Mouse (Mus musculus): ENCODE measurements at regions not wholly inside any gene's neighbourhood (a gene's known extent, or its start where the extent isn't known, plus 50 kb on each side); places are given as distances from the start of the nearest gene placed in this dataset.
"Not testable (repeated sequence)": the region's sequence is repeated elsewhere in the genome, so short reads cannot be mapped to it uniquely, and the experiment has no call there.

- no peak for ATAC-seq (replicated peaks; ENCODE audit: low FRiP score, low read depth)
- H3K9ac ChIP-seq (ENCODE audit: low read depth, low read length), result no peak overlapping the region
- H3K9me3 ChIP-seq (replicated peaks; ENCODE audit: low read length), result no peaks in the 10 kb centered on the region
- TF ChIP-seq CTCF (IDR thresholded peaks at IDR 0.05; ENCODE audit: low read depth), result no peak
- H3K4me1 ChIP-seq (replicated peaks; ENCODE audit: insufficient read depth, low read length), result peaks cover 9% of the 10 kb centered on the region; the same call in 1 of the 2 replicates
- WGBS, result 34% methylated on average over 8 of the region's 8 CpGs
- H3K4me2 ChIP-seq (ENCODE audit: low read length), result no peak overlapping the region
- 0 out of 2 replicates have a peak overlapping the region, but pooled peaks have one; percentile 22 for H3K27ac ChIP-seq
- H3K27me3 ChIP-seq (ENCODE audit: insufficient read depth, low read length), result no peaks in the 10 kb centered on the region
- no peak overlapping the region for H3K4me3 ChIP-seq (replicated peaks; ENCODE audit: low read depth, low read length)
- no peak for DNase-seq (ENCODE audit: low spot score)
- H3K36me3 ChIP-seq (ENCODE audit: insufficient read depth, low read length), result no peaks in the 10 kb centered on the region
Observed at GRCm38 (mm10) chr10:20838685-20839425, 113.5 kb upstream of the Ahi1 start.

- not testable (repeated sequence) for H3K4me1 ChIP-seq (replicated peaks; ENCODE audit: insufficient read depth, low read length); H3K4me2 ChIP-seq (ENCODE audit: low read length); H3K4me3 ChIP-seq (replicated peaks; ENCODE audit: low read depth, low read length); H3K9ac ChIP-seq (ENCODE audit: low read depth, low read length); H3K36me3 ChIP-seq (ENCODE audit: insufficient read depth, low read length); ATAC-seq (replicated peaks; ENCODE audit: low FRiP score, low read depth); H3K9me3 ChIP-seq (replicated peaks; ENCODE audit: low read length); DNase-seq (ENCODE audit: low spot score); H3K27ac ChIP-seq; H3K27me3 ChIP-seq (ENCODE audit: insufficient read depth, low read length)
- 59% methylated on average over 4 of the region's 4 CpGs for WGBS
Observed at GRCm38 (mm10) chr10:20836816-20837215, 111.9 kb upstream of the Pde7b start.

GRCm38 (mm10) chr10:20834806-20835575 lies 110.1 kb upstream of the Pde7b start:
- H3K27me3 ChIP-seq (ENCODE audit: insufficient read depth, low read length), result no peaks in the 10 kb centered on the region
- no peak overlapping the region for H3K4me2 ChIP-seq (ENCODE audit: low read length)
- TF ChIP-seq CTCF (IDR thresholded peaks at IDR 0.05; ENCODE audit: low read depth), result no peak
- 87% methylated on average over 11 of the region's 11 CpGs for WGBS
- DNase-seq (ENCODE audit: low spot score), result no peak
- H3K27ac ChIP-seq, result no peak overlapping the region
- ATAC-seq (replicated peaks; ENCODE audit: low FRiP score, low read depth), result no peak
- H3K36me3 ChIP-seq (ENCODE audit: insufficient read depth, low read length), result no peaks in the 10 kb centered on the region
- no peak overlapping the region for H3K4me3 ChIP-seq (replicated peaks; ENCODE audit: low read depth, low read length)
- H3K4me1 ChIP-seq (replicated peaks; ENCODE audit: insufficient read depth, low read length), result peaks cover 9% of the 10 kb centered on the region; the same call in 1 of the 2 replicates
- no peaks in the 10 kb centered on the region for H3K9me3 ChIP-seq (replicated peaks; ENCODE audit: low read length)
- H3K9ac ChIP-seq (ENCODE audit: low read depth, low read length), result no peak overlapping the region

GRCm38 (mm10) chr10:20828304-20828703 lies 103.4 kb upstream of the Pde7b start:
- no peak overlapping the region for H3K4me2 ChIP-seq (ENCODE audit: low read length)
- DNase-seq (ENCODE audit: low spot score), result peak; percentile 22
- WGBS, result 46% methylated on average over 1 of the region's 1 CpGs
- ATAC-seq (replicated peaks; ENCODE audit: low FRiP score, low read depth), result no peak
- TF ChIP-seq CTCF (IDR thresholded peaks at IDR 0.05; ENCODE audit: low read depth), result no peak
- H3K9ac ChIP-seq (ENCODE audit: low read depth, low read length), result no peak overlapping the region
- H3K27ac ChIP-seq, result no peak overlapping the region
- no peaks in the 10 kb centered on the region for H3K27me3 ChIP-seq (ENCODE audit: insufficient read depth, low read length)
- no peak overlapping the region for H3K4me3 ChIP-seq (replicated peaks; ENCODE audit: low read depth, low read length)
- H3K36me3 ChIP-seq (ENCODE audit: insufficient read depth, low read length), result no peaks in the 10 kb centered on the region
- H3K4me1 ChIP-seq (replicated peaks; ENCODE audit: insufficient read depth, low read length), result no peaks in the 10 kb centered on the region
- no peaks in the 10 kb centered on the region for H3K9me3 ChIP-seq (replicated peaks; ENCODE audit: low read length)

- no peak overlapping the region for H3K4me2 ChIP-seq (ENCODE audit: low read length)
- DNase-seq (ENCODE audit: low spot score), result no peak
- no peak for TF ChIP-seq CTCF (IDR thresholded peaks at IDR 0.05; ENCODE audit: low read depth)
- H3K27ac ChIP-seq, result no peak overlapping the region
- no peak overlapping the region for H3K4me3 ChIP-seq (replicated peaks; ENCODE audit: low read depth, low read length)
- H3K4me1 ChIP-seq (replicated peaks; ENCODE audit: insufficient read depth, low read length), result no peaks in the 10 kb centered on the region
- no peaks in the 10 kb centered on the region for H3K36me3 ChIP-seq (ENCODE audit: insufficient read depth, low read length)
- ATAC-seq (replicated peaks; ENCODE audit: low FRiP score, low read depth), result no peak
- no peaks in the 10 kb centered on the region for H3K9me3 ChIP-seq (replicated peaks; ENCODE audit: low read length)
- H3K9ac ChIP-seq (ENCODE audit: low read depth, low read length), result no peak overlapping the region
- H3K27me3 ChIP-seq (ENCODE audit: insufficient read depth, low read length), result no peaks in the 10 kb centered on the region
Observed at GRCm38 (mm10) chr10:20827473-20827872, 102.6 kb upstream of the Pde7b start.

- Histone ChIP-seq H3K9ac (ENCODE audit: low read depth, low read length) (no peak overlapping the region), H3K9me3 (replicated peaks; ENCODE audit: low read length) (no peaks in the 10 kb centered on the region), H3K4me1 (replicated peaks; ENCODE audit: insufficient read depth, low read length) (no peaks in the 10 kb centered on the region), H3K4me2 (ENCODE audit: low read length) (no peak overlapping the region), H3K27ac (no peak overlapping the region), H3K36me3 (ENCODE audit: insufficient read depth, low read length) (no peaks in the 10 kb centered on the region), H3K27me3 (ENCODE audit: insufficient read depth, low read length) (no peaks in the 10 kb centered on the region), H3K4me3 (replicated peaks; ENCODE audit: low read depth, low read length) (no peak overlapping the region)
- ATAC-seq (replicated peaks; ENCODE audit: low FRiP score, low read depth) (no peak), DNase-seq (ENCODE audit: low spot score) (no peak)
- TF ChIP-seq CTCF (IDR thresholded peaks at IDR 0.05; ENCODE audit: low read depth), result no peak
- 42% methylated on average over 4 of the region's 4 CpGs for WGBS
Observed at GRCm38 (mm10) chr10:20818548-20818947, 93.7 kb upstream of the Pde7b start.

All from kidney, postnatal 0 days (tissue).